Mouse (Mus musculus): ENCODE data around the gene Marf1. TPM values are rescaled to one million over a fixed set of nuclear protein-coding genes. Genes with fewer than 3 reads are reported as not detected.

Marf1 gene
- polyA plus RNA-seq, 1 experiment from 2014 or later = 19.1 TPM

DNA sequence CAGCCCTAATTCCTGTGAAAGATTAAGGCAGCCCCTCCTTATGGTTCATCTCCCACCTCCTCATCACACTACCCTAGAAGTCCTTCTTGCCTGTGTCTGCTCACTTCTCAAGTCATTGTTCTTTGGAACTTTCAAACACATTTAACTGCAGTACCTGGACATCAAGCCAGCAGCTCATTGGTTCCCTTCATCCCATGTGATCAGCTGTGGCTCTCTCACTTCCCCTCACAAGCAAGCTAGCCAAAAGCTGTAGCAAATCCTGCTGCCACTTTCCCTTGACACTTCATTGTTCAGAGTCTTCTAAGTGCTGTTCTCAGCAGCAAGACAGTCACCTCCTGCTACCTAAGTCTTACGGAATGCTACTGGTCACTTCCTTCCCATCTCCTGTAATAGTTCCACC, 37.9 kb downstream of the Marf1 start:
- Histone ChIP-seq H3K9ac (replicated peaks; ENCODE audit: low read depth, low read length) (no peak overlapping the region), H3K27me3 (ENCODE audit: control insufficient read depth, insufficient read depth, low read length) (no peaks in the 10 kb centered on the region), H3K36me3 (ENCODE audit: control insufficient read depth, insufficient read depth, low read length) (peaks cover 61% of the 10 kb centered on the region), H3K4me3 (ENCODE audit: low read depth, low read length) (no peak overlapping the region), H3K4me2 (ENCODE audit: low read depth, low read length) (no peak overlapping the region), H3K4me1 (ENCODE audit: control insufficient read depth, insufficient read depth, low read length) (no peaks in the 10 kb centered on the region), H3K9me3 (ENCODE audit: control insufficient read depth, low read length) (no peaks in the 10 kb centered on the region), H3K27ac (ENCODE audit: low read depth, low read length) (no peak overlapping the region)
- no peak for ATAC-seq (ENCODE audit: low read depth)
- WGBS = 97% methylated on average over 1 of the region's 1 CpGs

GRCm38 (mm10) chr16:14124709-14125108, 38.4 kb downstream of the Marf1 start:
- peaks cover 61% of the 10 kb centered on the region for H3K36me3 ChIP-seq (ENCODE audit: control insufficient read depth, insufficient read depth, low read length)
- ATAC-seq (ENCODE audit: low read depth) = no peak
- 96% methylated on average over 7 of the region's 7 CpGs for WGBS
- H3K9ac ChIP-seq (replicated peaks; ENCODE audit: low read depth, low read length) = no peak overlapping the region
- no peaks in the 10 kb centered on the region for H3K4me1 ChIP-seq (ENCODE audit: control insufficient read depth, insufficient read depth, low read length)
- no peak overlapping the region for H3K27ac ChIP-seq (ENCODE audit: low read depth, low read length)
- H3K9me3 ChIP-seq (ENCODE audit: control insufficient read depth, low read length) = no peaks in the 10 kb centered on the region
- H3K27me3 ChIP-seq (ENCODE audit: control insufficient read depth, insufficient read depth, low read length) = no peaks in the 10 kb centered on the region
- no peak overlapping the region for H3K4me3 ChIP-seq (ENCODE audit: low read depth, low read length)
- H3K4me2 ChIP-seq (ENCODE audit: low read depth, low read length) = no peak overlapping the region

- Histone ChIP-seq H3K9me3 (ENCODE audit: control insufficient read depth, low read length) (no peaks in the 10 kb centered on the region), H3K36me3 (ENCODE audit: control insufficient read depth, insufficient read depth, low read length) (peaks cover 54% of the 10 kb centered on the region), H3K4me1 (ENCODE audit: control insufficient read depth, insufficient read depth, low read length) (no peaks in the 10 kb centered on the region), H3K27ac (ENCODE audit: low read depth, low read length) (no peak overlapping the region), H3K4me3 (ENCODE audit: low read depth, low read length) (no peak overlapping the region), H3K4me2 (ENCODE audit: low read depth, low read length) (no peak overlapping the region), H3K27me3 (ENCODE audit: control insufficient read depth, insufficient read depth, low read length) (no peaks in the 10 kb centered on the region), H3K9ac (replicated peaks; ENCODE audit: low read depth, low read length) (no peak overlapping the region)
- WGBS = 89% methylated on average over 2 of the region's 2 CpGs
- no peak for ATAC-seq (ENCODE audit: low read depth)
Measured at GRCm38 (mm10) chr16:14123901-14124300, 39.2 kb downstream of the Marf1 start.

DNA sequence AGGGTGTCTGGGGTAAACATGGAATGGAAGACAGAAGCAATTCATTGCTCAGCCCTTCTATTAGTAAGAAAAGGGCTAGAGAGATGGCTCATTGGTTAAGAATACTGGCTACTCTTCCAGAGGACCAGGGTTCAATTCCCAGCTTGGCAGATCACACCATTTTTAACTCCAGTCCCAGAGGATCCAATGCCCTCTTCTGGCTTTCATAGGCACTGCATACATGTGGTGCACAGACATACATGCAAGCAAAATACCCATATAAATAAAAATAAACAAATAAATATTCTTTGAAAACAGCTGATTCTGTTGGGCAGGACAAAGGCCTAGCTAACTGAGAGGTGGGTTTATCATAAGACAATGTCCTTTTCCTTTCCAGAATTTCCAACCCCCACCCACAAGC, 40.6 kb downstream of the Marf1 start:
- Histone ChIP-seq H3K36me3 (ENCODE audit: control insufficient read depth, insufficient read depth, low read length) (peaks cover 43% of the 10 kb centered on the region), H3K4me3 (ENCODE audit: low read depth, low read length) (no peak overlapping the region), H3K27me3 (ENCODE audit: control insufficient read depth, insufficient read depth, low read length) (no peaks in the 10 kb centered on the region), H3K4me1 (ENCODE audit: control insufficient read depth, insufficient read depth, low read length) (no peaks in the 10 kb centered on the region), H3K27ac (ENCODE audit: low read depth, low read length) (no peak overlapping the region), H3K4me2 (ENCODE audit: low read depth, low read length) (no peak overlapping the region), H3K9ac (replicated peaks; ENCODE audit: low read depth, low read length) (no peak overlapping the region), H3K9me3 (ENCODE audit: control insufficient read depth, low read length) (no peaks in the 10 kb centered on the region)
- ATAC-seq (ENCODE audit: low read depth) = no peak

- H3K27me3 ChIP-seq (ENCODE audit: control insufficient read depth, insufficient read depth, low read length) = no peaks in the 10 kb centered on the region
- H3K4me2 ChIP-seq (ENCODE audit: low read depth, low read length) = no peak overlapping the region
- no peak overlapping the region for H3K4me3 ChIP-seq (ENCODE audit: low read depth, low read length)
- ATAC-seq (ENCODE audit: low read depth) = no peak
- no peaks in the 10 kb centered on the region for H3K4me1 ChIP-seq (ENCODE audit: control insufficient read depth, insufficient read depth, low read length)
- no peak overlapping the region for H3K9ac ChIP-seq (replicated peaks; ENCODE audit: low read depth, low read length)
- no peaks in the 10 kb centered on the region for H3K9me3 ChIP-seq (ENCODE audit: control insufficient read depth, low read length)
- no peak overlapping the region for H3K27ac ChIP-seq (ENCODE audit: low read depth, low read length)
- 97% methylated on average over 7 of the region's 7 CpGs for WGBS
- H3K36me3 ChIP-seq (ENCODE audit: control insufficient read depth, insufficient read depth, low read length) = peaks cover 40% of the 10 kb centered on the region
Measured at GRCm38 (mm10) chr16:14121563-14121962, 41.6 kb downstream of the Marf1 start.

DNA sequence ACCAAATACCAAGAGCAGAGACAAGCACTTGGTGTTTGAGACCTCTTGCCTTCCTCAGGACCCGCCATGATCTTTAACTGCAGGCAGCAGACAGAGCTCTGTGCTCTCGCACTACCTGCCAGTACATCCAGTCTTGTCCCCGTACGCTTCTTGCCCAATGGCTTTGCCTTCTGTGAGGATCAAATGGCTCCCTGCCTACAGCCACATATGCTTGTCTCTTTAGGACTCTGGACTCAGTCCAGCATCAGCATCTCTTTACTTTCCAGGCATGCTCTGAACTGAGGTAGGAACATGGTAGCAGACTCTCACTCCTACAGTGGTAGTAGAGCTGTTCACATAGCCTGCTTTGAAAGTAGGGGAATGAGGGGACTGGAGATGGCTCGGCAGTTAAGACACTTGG, 42.2 kb downstream of the Marf1 start:
- Histone ChIP-seq H3K9ac (replicated peaks; ENCODE audit: low read depth, low read length) (no peak overlapping the region), H3K27ac (ENCODE audit: low read depth, low read length) (no peak overlapping the region), H3K4me1 (ENCODE audit: control insufficient read depth, insufficient read depth, low read length) (no peaks in the 10 kb centered on the region), H3K4me3 (ENCODE audit: low read depth, low read length) (no peak overlapping the region), H3K4me2 (ENCODE audit: low read depth, low read length) (no peak overlapping the region), H3K36me3 (ENCODE audit: control insufficient read depth, insufficient read depth, low read length) (peaks cover 35% of the 10 kb centered on the region), H3K27me3 (ENCODE audit: control insufficient read depth, insufficient read depth, low read length) (no peaks in the 10 kb centered on the region), H3K9me3 (ENCODE audit: control insufficient read depth, low read length) (no peaks in the 10 kb centered on the region)
- 94% methylated on average over 5 of the region's 5 CpGs for WGBS
- ATAC-seq (ENCODE audit: low read depth) = no peak

DNA sequence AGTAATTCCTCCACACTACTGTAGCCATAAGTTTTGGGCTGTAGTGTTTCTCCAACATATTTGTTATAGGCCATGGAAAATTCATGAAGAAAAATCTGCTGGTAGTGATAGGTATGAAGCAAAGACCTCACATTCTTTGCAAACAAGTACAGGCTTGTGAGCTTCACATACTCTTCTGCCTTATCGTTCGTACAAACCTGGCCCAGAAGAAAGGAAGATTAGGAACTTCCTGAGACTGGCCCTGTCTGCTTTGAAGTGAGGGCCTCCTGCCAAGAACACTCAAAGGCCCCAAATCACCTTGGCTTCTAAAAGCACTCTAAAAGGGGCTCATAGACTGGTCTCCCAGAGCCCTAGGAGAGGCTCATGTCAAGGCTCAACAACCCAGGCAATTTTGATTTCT, 45.9 kb downstream of the Marf1 start:
- 86% methylated on average over 2 of the region's 2 CpGs for WGBS
- Histone ChIP-seq H3K27me3 (ENCODE audit: control insufficient read depth, insufficient read depth, low read length) (no peaks in the 10 kb centered on the region), H3K9me3 (ENCODE audit: control insufficient read depth, low read length) (no peaks in the 10 kb centered on the region), H3K4me1 (ENCODE audit: control insufficient read depth, insufficient read depth, low read length) (no peaks in the 10 kb centered on the region), H3K36me3 (ENCODE audit: control insufficient read depth, insufficient read depth, low read length) (peaks cover 43% of the 10 kb centered on the region), H3K4me3 (ENCODE audit: low read depth, low read length) (no peak overlapping the region), H3K4me2 (ENCODE audit: low read depth, low read length) (no peak overlapping the region), H3K27ac (ENCODE audit: low read depth, low read length) (no peak overlapping the region), H3K9ac (replicated peaks; ENCODE audit: low read depth, low read length) (no peak overlapping the region)
- no peak for ATAC-seq (ENCODE audit: low read depth)

DNA sequence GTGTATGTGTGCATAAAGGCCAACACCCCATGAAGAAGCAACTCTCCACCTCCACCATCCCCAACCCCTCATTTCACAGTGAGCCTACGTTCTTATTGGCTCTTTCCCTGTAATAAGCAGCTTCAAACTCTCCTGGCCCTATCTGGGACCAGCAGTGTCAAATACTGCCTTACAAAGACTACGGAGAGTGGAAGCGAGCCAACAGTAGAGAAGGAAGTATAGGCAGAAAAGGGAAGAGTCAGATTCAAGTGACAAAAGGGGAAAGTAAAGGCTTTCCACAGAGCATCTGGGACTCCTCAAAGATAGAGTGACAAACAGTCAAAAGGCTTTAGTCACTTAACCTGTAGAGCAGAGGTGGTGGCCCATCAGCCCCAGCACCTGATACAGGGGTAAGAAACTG, 50.4 kb downstream of the Marf1 start:
- H3K4me2 ChIP-seq (ENCODE audit: low read depth, low read length) = no peak overlapping the region
- 98% methylated on average over 3 of the region's 3 CpGs for WGBS
- H3K36me3 ChIP-seq (ENCODE audit: control insufficient read depth, insufficient read depth, low read length) = peaks cover 52% of the 10 kb centered on the region
- H3K4me1 ChIP-seq (ENCODE audit: control insufficient read depth, insufficient read depth, low read length) = no peaks in the 10 kb centered on the region
- H3K4me3 ChIP-seq (ENCODE audit: low read depth, low read length) = no peak overlapping the region
- no peak overlapping the region for H3K9ac ChIP-seq (replicated peaks; ENCODE audit: low read depth, low read length)
- no peaks in the 10 kb centered on the region for H3K9me3 ChIP-seq (ENCODE audit: control insufficient read depth, low read length)
- no peak overlapping the region for H3K27ac ChIP-seq (ENCODE audit: low read depth, low read length)
- ATAC-seq (ENCODE audit: low read depth) = no peak
- no peaks in the 10 kb centered on the region for H3K27me3 ChIP-seq (ENCODE audit: control insufficient read depth, insufficient read depth, low read length)

DNA sequence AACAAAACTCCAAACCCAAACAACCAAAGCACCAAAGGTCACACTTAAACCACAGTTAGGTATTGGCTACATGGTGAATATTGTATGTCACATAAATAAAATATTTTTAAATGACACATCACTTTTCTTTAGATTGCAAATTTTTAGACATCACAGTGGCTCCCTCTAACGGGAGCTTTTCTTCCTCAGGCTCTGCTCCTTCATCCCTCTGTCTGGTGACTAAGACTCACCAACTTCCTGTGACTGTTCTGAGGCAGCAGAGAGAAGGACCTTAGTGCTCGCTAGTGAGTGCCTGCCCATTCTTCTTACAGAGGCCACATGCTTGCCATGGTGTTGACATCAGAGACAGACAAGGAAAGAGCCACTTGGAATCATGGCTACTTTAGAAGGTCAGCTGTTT, 51.0 kb downstream of the Marf1 start:
- ATAC-seq (ENCODE audit: low read depth) = no peak
- Histone ChIP-seq H3K36me3 (ENCODE audit: control insufficient read depth, insufficient read depth, low read length) (peaks cover 52% of the 10 kb centered on the region), H3K27ac (ENCODE audit: low read depth, low read length) (no peak overlapping the region), H3K4me3 (ENCODE audit: low read depth, low read length) (no peak overlapping the region), H3K9ac (replicated peaks; ENCODE audit: low read depth, low read length) (no peak overlapping the region), H3K9me3 (ENCODE audit: control insufficient read depth, low read length) (no peaks in the 10 kb centered on the region), H3K27me3 (ENCODE audit: control insufficient read depth, insufficient read depth, low read length) (no peaks in the 10 kb centered on the region), H3K4me2 (ENCODE audit: low read depth, low read length) (no peak overlapping the region), H3K4me1 (ENCODE audit: control insufficient read depth, insufficient read depth, low read length) (no peaks in the 10 kb centered on the region)
- WGBS = 93% methylated on average over 2 of the region's 2 CpGs

- no peaks in the 10 kb centered on the region for H3K27me3 ChIP-seq (ENCODE audit: control insufficient read depth, insufficient read depth, low read length)
- no peaks in the 10 kb centered on the region for H3K4me1 ChIP-seq (ENCODE audit: control insufficient read depth, insufficient read depth, low read length)
- WGBS = 82% methylated on average over 2 of the region's 2 CpGs
- peaks cover 45% of the 10 kb centered on the region for H3K36me3 ChIP-seq (ENCODE audit: control insufficient read depth, insufficient read depth, low read length)
- no peaks in the 10 kb centered on the region for H3K9me3 ChIP-seq (ENCODE audit: control insufficient read depth, low read length)
- no peak overlapping the region for H3K4me2 ChIP-seq (ENCODE audit: low read depth, low read length)
- no peak overlapping the region for H3K27ac ChIP-seq (ENCODE audit: low read depth, low read length)
- H3K9ac ChIP-seq (replicated peaks; ENCODE audit: low read depth, low read length) = no peak overlapping the region
- H3K4me3 ChIP-seq (ENCODE audit: low read depth, low read length) = no peak overlapping the region
- no peak for ATAC-seq (ENCODE audit: low read depth)
Measured at GRCm38 (mm10) chr16:14110922-14111321, 52.2 kb downstream of the Marf1 start.
